Mouse (Mus musculus) liver, embryonic 12.5 days (tissue): ENCODE measurements at regions not wholly inside any gene's neighbourhood (a gene's known extent, or its start where the extent isn't known, plus 50 kb on each side); places are given as distances from the start of the nearest gene placed in this dataset.

ENCODE experiments used
- ATAC-seq: fragments of 200-750 bp; cut with Nextera tagmentation; 2 replicates; pipeline ENCODE4 v1.8.0; 2017; ENCODE audit warnings: moderate number of reproducible peaks, mild to moderate bottlenecking, moderate library complexity
- H3K27ac ChIP-seq: fragments of 300-500 bp; sonication (generic); 2 replicates; pipeline ENCODE4 v1.5.1; 2016; ENCODE audit warnings: mild to moderate bottlenecking
- H3K27me3 ChIP-seq: fragments of 300-500 bp; sonication (generic); replicated peaks from 2 replicates; pipeline ENCODE4 v1.6.1; 2016; ENCODE audit warnings: mild to moderate bottlenecking, moderate library complexity
- H3K36me3 ChIP-seq: fragments of 300-500 bp; sonication (generic); 2 replicates; pipeline ENCODE4 v1.6.1; 2016; ENCODE audit warnings: mild to moderate bottlenecking, moderate library complexity
- H3K4me1 ChIP-seq: fragments of 300-500 bp; sonication (generic); 2 replicates; pipeline ENCODE4 v1.6.1; 2016
- H3K4me2 ChIP-seq: fragments of 300-500 bp; sonication (generic); 2 replicates; pipeline ENCODE4 v1.6.1; 2016; ENCODE audit warnings: mild to moderate bottlenecking, moderate library complexity
- H3K4me3 ChIP-seq: fragments of 300-500 bp; sonication (generic); 2 replicates; pipeline ENCODE4 v1.5.1; 2016; ENCODE audit warnings: mild to moderate bottlenecking, moderate library complexity
- H3K9ac ChIP-seq: fragments of 300-500 bp; sonication (generic); 2 replicates; pipeline ENCODE4 v1.6.1; 2016; ENCODE audit warnings: mild to moderate bottlenecking, moderate library complexity
- H3K9me3 ChIP-seq: fragments of 300-500 bp; sonication (generic); replicated peaks from 2 replicates; pipeline ENCODE4 v1.6.1; 2016; ENCODE audit warnings: mild to moderate bottlenecking, moderate library complexity
- WGBS: fragments of 180-500 bp; shearing (Covaris S2); methylation state at CpG from one replicate; pipeline ENCODE4 v1.1.7; 2016; ENCODE audit not compliant: insufficient replicate concordance; 5-methylcytosine and 5-hydroxymethylcytosine counted together

DNA sequence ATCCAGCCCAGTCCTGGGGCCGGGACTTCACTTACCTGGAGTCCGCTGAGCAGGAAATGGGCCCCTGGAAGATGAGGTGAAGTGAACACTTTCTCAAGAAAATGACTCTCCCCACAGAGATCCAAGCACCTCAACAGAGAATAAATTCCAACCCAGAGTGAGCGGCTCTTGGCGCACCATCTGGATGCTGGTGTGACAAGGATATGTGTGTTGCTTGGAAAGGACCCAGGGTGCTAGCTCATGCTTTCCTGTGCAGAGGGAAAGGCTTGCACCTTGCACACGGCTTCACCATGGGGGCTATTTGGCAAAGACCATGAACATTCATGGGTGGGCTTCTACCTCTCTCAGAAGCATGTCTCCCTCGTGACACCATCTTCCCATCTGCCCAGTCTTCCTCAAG is 151.7 kb downstream of the Zfp36l1 start:
- H3K4me2 ChIP-seq = no peak overlapping the region
- 81% methylated on average over 6 of the region's 6 CpGs for WGBS
- H3K27me3 ChIP-seq = peaks cover 16% of the 10 kb centered on the region; the same call in 1 of the 2 replicates
- no peak overlapping the region for H3K27ac ChIP-seq
- no peak overlapping the region for H3K9ac ChIP-seq
- no peaks in the 10 kb centered on the region for H3K9me3 ChIP-seq
- ATAC-seq = no peak
- peaks cover 11% of the 10 kb centered on the region for H3K4me1 ChIP-seq
- H3K4me3 ChIP-seq = no peak overlapping the region
- no peaks in the 10 kb centered on the region for H3K36me3 ChIP-seq

DNA sequence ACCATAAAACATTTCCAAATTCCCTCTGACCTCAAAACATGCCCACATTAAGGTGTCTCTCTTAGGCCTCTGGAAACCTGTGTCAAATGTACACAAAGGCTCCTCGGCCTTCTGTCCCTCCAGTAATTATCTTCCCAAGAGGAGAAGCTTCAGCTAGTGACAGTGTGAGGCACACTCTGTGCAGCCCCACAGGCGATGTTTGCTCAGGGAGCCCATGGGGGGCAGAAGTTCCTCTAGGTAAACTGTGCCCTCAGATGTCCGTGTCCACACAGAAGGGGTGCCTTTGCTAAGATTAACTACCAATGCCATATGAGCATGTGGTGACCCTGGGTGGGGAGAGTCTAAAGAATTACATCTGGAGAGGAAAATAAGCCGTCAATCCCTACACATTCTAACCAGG is 152.4 kb downstream of the Zfp36l1 start:
- no peak for ATAC-seq
- H3K4me3 ChIP-seq = no peak overlapping the region
- H3K27me3 ChIP-seq = peaks cover 12% of the 10 kb centered on the region; the same call in 1 of the 2 replicates
- H3K4me1 ChIP-seq = peaks cover 5% of the 10 kb centered on the region
- H3K9ac ChIP-seq = no peak overlapping the region
- 66% methylated on average over 4 of the region's 4 CpGs for WGBS
- no peaks in the 10 kb centered on the region for H3K9me3 ChIP-seq
- H3K4me2 ChIP-seq = no peak overlapping the region
- H3K27ac ChIP-seq = no peak overlapping the region
- no peaks in the 10 kb centered on the region for H3K36me3 ChIP-seq

DNA sequence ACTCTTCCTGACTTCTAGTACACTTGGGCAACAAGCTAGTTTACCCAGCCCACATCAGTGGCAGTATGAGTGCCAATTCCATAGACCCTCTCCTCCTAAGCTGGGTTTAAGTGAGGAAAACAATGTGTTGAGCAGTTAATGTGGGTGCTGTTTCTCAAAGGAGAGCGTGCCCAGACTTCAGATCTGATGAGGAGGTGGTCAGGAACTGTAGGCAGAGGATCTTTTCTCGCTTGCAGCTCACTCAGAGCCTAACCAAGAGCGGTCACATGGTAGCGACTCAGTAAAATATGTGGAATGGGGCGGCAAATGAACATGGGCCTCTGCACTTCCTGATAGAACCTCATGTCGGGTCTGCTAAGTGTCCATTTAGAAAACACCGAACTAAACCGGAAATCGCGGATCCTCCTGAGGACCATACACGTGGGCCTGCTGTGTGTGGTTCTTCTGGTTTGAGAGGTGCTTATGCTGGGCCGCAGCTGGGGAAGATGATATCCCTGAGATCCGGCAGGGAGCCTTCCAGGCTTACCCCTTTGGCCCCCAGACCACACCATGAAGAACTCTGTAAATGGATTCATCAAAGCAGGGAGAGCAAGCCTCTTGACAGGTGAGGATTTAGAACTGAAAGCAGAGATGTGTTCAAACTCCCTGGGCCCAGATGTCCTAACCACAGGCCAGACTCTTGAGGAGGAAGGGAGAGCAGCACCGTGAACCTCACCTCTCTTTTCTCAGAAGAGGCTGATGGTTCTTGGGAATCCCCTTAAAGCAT is 153.1 kb downstream of the Zfp36l1 start:
- WGBS = 72% methylated on average over 14 of the region's 14 CpGs

DNA sequence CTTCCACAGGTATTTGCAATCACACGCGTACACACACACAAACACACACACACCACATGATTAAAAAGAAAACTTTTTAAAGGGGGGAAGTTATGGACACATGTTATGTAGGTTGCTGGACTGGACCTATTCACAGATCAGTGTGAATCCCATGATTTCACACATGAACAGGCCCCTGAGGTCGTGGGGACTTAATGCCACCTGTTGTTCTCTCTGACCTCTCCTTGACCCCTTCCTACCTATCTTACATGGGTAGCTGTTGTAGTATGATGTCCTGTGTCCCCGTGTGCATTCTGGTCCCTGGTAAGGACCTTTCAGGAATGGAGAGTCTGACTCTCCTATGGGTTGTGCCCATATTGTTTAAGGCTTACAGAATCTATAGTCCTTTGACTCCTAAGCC is 155.6 kb downstream of the Zfp36l1 start:
- peaks cover 4% of the 10 kb centered on the region; the same call in 1 of the 2 replicates for H3K27me3 ChIP-seq
- no peak overlapping the region for H3K4me3 ChIP-seq
- no peak for ATAC-seq
- no peak overlapping the region for H3K9ac ChIP-seq
- WGBS = 73% methylated on average over 4 of the region's 4 CpGs
- H3K36me3 ChIP-seq = no peaks in the 10 kb centered on the region
- H3K4me1 ChIP-seq = no peaks in the 10 kb centered on the region
- no peak overlapping the region for H3K4me2 ChIP-seq
- H3K9me3 ChIP-seq = no peaks in the 10 kb centered on the region
- H3K27ac ChIP-seq = no peak overlapping the region

More for the DNA sequence above, 153.1 kb downstream of the Zfp36l1 start:
- no peak overlapping the region for H3K4me3 ChIP-seq
- H3K4me1 ChIP-seq = no peaks in the 10 kb centered on the region
- H3K9ac ChIP-seq = no peak overlapping the region
- no peaks in the 10 kb centered on the region for H3K36me3 ChIP-seq
- ATAC-seq = no peak
- peaks cover 8% of the 10 kb centered on the region; the same call in 1 of the 2 replicates for H3K27me3 ChIP-seq
- H3K9me3 ChIP-seq = no peaks in the 10 kb centered on the region
- no peak overlapping the region for H3K4me2 ChIP-seq
- no peak overlapping the region for H3K27ac ChIP-seq

DNA sequence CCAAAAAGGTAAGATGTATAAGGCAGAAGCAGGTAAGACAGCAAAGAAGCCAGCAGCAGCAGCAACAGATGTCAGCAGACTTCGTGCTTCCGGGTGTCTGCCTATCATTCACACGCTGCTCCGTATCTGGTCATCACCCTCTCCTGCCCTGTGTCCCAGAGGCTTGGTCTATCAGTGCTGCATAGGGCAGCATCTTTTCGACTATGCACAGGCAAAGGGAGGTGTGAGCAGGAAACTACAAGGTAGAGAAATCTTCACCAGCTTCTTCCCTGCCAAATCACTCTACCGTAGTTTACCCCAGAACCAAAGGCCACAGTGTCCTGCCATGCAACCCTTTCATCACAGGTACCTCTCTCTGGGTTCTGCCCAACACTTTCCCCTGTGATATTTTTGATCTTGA is 156.5 kb downstream of the Zfp36l1 start:
- no peaks in the 10 kb centered on the region for H3K36me3 ChIP-seq
- ATAC-seq = no peak
- peaks cover 4% of the 10 kb centered on the region; the same call in 1 of the 2 replicates for H3K27me3 ChIP-seq
- no peak overlapping the region for H3K27ac ChIP-seq
- H3K4me3 ChIP-seq = no peak overlapping the region
- H3K9me3 ChIP-seq = no peaks in the 10 kb centered on the region
- H3K4me1 ChIP-seq = no peaks in the 10 kb centered on the region
- 69% methylated on average over 6 of the region's 6 CpGs for WGBS
- H3K4me2 ChIP-seq = no peak overlapping the region
- no peak overlapping the region for H3K9ac ChIP-seq

DNA sequence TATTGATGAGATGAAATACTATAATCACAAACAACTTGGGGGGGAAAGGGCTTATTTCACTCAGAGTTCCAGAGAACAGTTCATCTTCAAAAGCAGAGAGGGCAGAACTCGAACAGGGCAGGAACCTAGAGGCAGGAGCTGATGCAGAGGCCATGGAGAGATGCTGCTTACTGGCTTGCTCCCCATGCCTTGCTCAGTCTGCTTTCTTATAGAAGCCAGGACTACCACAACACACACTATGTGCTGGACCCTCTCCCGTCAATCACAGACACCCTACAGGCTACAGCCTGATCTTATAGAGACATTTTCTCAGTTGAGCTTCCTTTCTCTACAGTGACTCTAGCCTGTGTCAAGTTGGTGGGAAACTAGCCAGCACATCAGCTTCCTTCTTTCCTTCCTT is 157.3 kb downstream of the Zfp36l1 start:
- no peaks in the 10 kb centered on the region for H3K36me3 ChIP-seq
- peaks cover 4% of the 10 kb centered on the region; the same call in 1 of the 2 replicates for H3K27me3 ChIP-seq
- H3K9ac ChIP-seq = no peak overlapping the region
- no peaks in the 10 kb centered on the region for H3K9me3 ChIP-seq
- no peak overlapping the region for H3K4me2 ChIP-seq
- H3K4me3 ChIP-seq = no peak overlapping the region
- 61% methylated on average over 2 of the region's 2 CpGs for WGBS
- no peaks in the 10 kb centered on the region for H3K4me1 ChIP-seq
- ATAC-seq = no peak
- H3K27ac ChIP-seq = no peak overlapping the region

DNA sequence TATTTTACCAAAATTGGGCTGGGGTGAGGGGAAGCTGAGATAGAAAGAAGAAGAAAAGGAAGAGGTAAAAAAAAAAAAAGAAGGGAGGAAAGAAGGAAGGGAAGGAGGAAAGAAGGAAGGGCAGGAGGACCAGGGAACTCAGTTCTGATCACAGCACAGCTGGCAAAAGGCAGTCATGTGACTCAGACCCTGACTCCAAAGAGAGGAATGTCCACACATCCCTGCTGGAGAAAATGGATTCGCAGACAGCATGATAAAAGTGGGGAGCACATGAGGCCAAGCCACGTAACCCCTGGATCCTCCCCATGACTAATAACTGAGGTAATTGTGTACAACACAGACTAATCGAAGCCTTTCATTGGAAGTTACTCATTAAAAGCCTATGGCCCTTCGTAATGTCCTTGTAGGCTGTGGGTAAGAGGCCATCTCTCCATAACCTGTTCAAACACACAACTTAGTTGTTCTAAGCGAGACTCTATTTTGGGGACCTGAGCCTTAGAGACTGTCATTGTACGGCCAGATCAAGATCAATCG is 162.2 kb downstream of the Zfp36l1 start:
- H3K27me3 ChIP-seq = no peaks in the 10 kb centered on the region
- ATAC-seq = no peak
- H3K27ac ChIP-seq = no peak overlapping the region
- H3K9ac ChIP-seq = no peak overlapping the region
- 70% methylated on average over 7 of the region's 7 CpGs for WGBS
- no peak overlapping the region for H3K4me3 ChIP-seq
- H3K36me3 ChIP-seq = no peaks in the 10 kb centered on the region
- H3K4me2 ChIP-seq = no peak overlapping the region
- H3K9me3 ChIP-seq = no peaks in the 10 kb centered on the region
- H3K4me1 ChIP-seq = peaks cover 8% of the 10 kb centered on the region

DNA sequence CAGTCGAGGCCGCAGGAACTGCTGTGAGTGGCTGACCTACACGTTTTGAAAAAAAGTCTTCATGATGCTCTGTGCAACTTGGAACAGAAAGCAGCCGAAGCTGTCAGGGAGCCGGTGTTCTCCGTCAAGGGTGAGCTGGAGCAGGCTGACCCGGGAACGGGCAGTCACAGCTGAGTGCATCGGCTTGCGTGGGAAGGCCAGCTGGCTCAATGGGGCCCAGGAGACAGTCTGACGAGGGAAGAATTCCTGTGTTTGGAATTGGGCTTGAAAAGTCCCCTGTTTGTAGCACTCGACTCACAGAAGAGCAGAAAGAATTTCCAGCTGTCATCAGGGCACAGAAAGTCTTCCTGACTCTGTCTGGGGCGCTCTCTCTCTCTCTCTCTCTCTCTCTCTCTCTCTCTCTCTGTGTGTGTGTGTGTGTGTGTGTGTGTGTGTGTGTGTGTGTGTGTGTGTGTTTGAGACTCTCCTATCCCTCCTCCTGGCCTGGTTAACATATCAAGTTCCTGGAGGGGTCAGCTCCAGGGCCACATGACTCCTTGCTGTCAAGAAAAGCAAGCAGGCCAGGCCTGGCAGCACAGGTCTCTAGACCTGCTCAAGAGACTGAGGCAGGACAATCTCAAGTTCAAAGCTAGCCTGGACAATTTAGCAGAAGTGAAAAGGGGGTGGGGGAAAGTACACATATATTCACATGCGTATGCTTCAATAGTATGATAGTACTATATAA is 163.6 kb downstream of the Zfp36l1 start:
- 70% methylated on average over 14 of the region's 14 CpGs for WGBS
- no peak overlapping the region for H3K4me3 ChIP-seq
- no peak overlapping the region for H3K27ac ChIP-seq
- H3K9me3 ChIP-seq = no peaks in the 10 kb centered on the region
- H3K9ac ChIP-seq = no peak overlapping the region
- no peaks in the 10 kb centered on the region for H3K36me3 ChIP-seq
- no peak overlapping the region for H3K4me2 ChIP-seq
- no peak for ATAC-seq
- H3K27me3 ChIP-seq = no peaks in the 10 kb centered on the region
- H3K4me1 ChIP-seq = peaks cover 22% of the 10 kb centered on the region

DNA sequence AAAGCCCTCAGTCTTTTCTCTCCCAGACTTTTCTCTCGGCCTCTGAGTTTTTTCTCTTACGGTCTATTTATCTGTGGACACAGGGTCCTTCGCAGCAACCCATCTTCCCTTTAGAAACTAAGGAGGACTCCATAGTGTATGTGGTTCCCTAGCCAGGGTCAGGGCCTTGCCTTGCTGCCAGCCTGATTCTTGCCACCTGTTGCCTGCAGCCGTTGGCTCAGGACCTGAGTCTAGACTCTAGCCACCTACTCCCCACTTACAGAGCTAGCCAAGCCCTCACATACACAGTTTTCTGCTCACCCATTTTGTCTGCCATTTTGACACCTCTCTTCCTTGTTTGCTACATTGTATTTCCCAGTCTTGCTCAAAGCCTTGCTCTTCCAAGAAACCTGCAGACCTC is 165.2 kb downstream of the Zfp36l1 start:
- Histone ChIP-seq H3K27me3 (no peaks in the 10 kb centered on the region), H3K4me1 (peaks cover 38% of the 10 kb centered on the region), H3K9ac (no peak overlapping the region)

DNA sequence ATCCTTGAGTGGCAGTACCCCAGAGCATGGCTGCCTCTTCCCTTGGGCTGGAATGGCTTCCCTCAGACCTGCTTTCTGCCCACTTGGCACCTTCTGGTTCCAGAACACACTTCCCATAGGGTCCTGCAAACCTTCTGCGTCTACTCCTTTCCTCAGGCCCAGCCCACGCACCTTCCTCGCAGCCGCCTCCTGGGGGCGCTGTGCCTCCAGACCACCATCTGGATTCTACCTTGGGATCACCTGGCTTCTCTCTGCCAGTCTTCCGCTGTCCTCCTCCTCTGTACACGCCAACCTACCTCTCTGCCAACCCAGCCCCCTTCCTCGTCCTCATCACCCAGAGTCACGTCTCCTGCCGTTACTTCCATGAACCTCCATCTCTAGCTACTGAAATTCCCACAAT is 166.0 kb downstream of the Zfp36l1 start:
- Histone ChIP-seq H3K4me3 (no peak overlapping the region), H3K27ac (no peak overlapping the region), H3K4me2 (no peak overlapping the region), H3K36me3 (no peaks in the 10 kb centered on the region), H3K27me3 (no peaks in the 10 kb centered on the region), H3K4me1 (peaks cover 40% of the 10 kb centered on the region), H3K9ac (no peak overlapping the region), H3K9me3 (no peaks in the 10 kb centered on the region)
- no peak for ATAC-seq
- WGBS = 73% methylated on average over 10 of the region's 10 CpGs

More for the DNA sequence above, 165.2 kb downstream of the Zfp36l1 start:
- no peak for ATAC-seq
- Histone ChIP-seq H3K4me3 (no peak overlapping the region), H3K36me3 (no peaks in the 10 kb centered on the region), H3K9me3 (no peaks in the 10 kb centered on the region), H3K4me2 (no peak overlapping the region), H3K27ac (no peak overlapping the region)
- WGBS = 82% methylated on average over 4 of the region's 4 CpGs

DNA sequence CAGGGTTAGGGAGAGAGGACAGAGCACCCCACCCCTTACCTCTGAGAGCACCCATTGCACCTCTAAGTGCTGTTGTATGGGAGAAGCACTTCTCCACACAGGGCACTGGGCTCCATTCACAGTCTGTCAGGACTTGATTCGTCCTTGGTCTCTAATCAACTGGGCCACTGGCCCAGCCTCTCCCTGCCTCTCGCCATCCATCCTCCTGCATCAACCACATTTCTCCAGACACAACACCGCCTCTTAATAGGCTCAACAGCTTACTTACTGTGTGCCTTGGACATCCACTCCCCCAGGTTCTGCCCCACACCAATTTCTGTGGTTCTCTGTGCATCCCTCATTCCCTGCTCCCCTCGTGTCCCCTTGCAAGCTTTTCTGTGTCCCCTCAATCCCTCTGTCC is 166.9 kb downstream of the Zfp36l1 start:
- H3K27ac ChIP-seq = peak overlapping the region; percentile 57; the same call in 1 of the 2 replicates
- WGBS = 68% methylated on average over 4 of the region's 4 CpGs
- H3K36me3 ChIP-seq = no peaks in the 10 kb centered on the region
- no peak for ATAC-seq
- no peak overlapping the region for H3K4me2 ChIP-seq
- H3K4me1 ChIP-seq = peaks cover 40% of the 10 kb centered on the region
- no peak overlapping the region for H3K9ac ChIP-seq
- H3K4me3 ChIP-seq = no peak overlapping the region
- no peaks in the 10 kb centered on the region for H3K27me3 ChIP-seq
- no peaks in the 10 kb centered on the region for H3K9me3 ChIP-seq
